Mouse (Mus musculus) midbrain, postnatal 0 days (tissue): Measurements from ENCODE around the gene Fcgr1. TPM values are rescaled to one million over a fixed set of nuclear protein-coding genes. Genes with fewer than 3 reads are reported as not detected.

Experiments used
- ATAC-seq: fragments of 200-750 bp; cut with Nextera tagmentation; 2 replicates; pipeline ENCODE4 v1.8.0; 2017; ENCODE audit warnings: moderate number of reproducible peaks, mild to moderate bottlenecking, moderate TSS enrichment, moderate library complexity; ENCODE audit not compliant: low FRiP score
- DNase-seq: peaks from one replicate; pipeline ENCODE4 v3.0.0-alpha.2; 2015; ENCODE audit warnings: low spot score
- H3K27ac ChIP-seq: fragments of 300-500 bp; sonication (generic); 2 replicates; pipeline ENCODE4 v1.5.1; 2014; ENCODE audit warnings: low read depth, mild to moderate bottlenecking, low read length, mixed read lengths
- H3K27me3 ChIP-seq: fragments of 300-500 bp; sonication (generic); 2 replicates; pipeline ENCODE4 v1.6.1; 2014; ENCODE audit warnings: low read length, control low read depth, mixed read lengths; ENCODE audit not compliant: insufficient read depth
- H3K36me3 ChIP-seq: fragments of 300-500 bp; sonication (generic); 2 replicates; pipeline ENCODE4 v1.6.1; 2014; ENCODE audit warnings: low read length, control low read depth, mixed read lengths; ENCODE audit not compliant: insufficient read depth
- H3K4me1 ChIP-seq: fragments of 300-500 bp; sonication (generic); 2 replicates; pipeline ENCODE4 v1.6.1; 2014; ENCODE audit warnings: mild to moderate bottlenecking, control low read depth, antibody characterized with exemption, low read length, mixed read lengths; ENCODE audit not compliant: insufficient read depth
- H3K4me2 ChIP-seq: fragments of 300-500 bp; sonication (generic); 2 replicates; pipeline ENCODE4 v1.6.1; 2014; ENCODE audit warnings: low read depth, mild to moderate bottlenecking, low read length, mixed read lengths; ENCODE audit not compliant: poor library complexity, severe bottlenecking
- H3K4me3 ChIP-seq: fragments of 300-500 bp; sonication (generic); 2 replicates; pipeline ENCODE4 v1.5.1; 2014; ENCODE audit warnings: low read depth, mild to moderate bottlenecking, low read length, moderate library complexity
- H3K9ac ChIP-seq: fragments of 300-500 bp; sonication (generic); replicated peaks from 2 replicates; pipeline ENCODE4 v1.6.1; 2014; ENCODE audit warnings: mild to moderate bottlenecking, low read length, moderate library complexity, mixed read lengths; ENCODE audit not compliant: poor library complexity, severe bottlenecking
- H3K9me3 ChIP-seq: fragments of 300-500 bp; sonication (generic); 2 replicates; pipeline ENCODE4 v1.6.1; 2016; ENCODE audit warnings: low read length, control low read depth
- CTCF ChIP-seq: IDR thresholded peaks from 2 replicates; pipeline ENCODE4 v1.5.1; 2016; ENCODE audit warnings: antibody characterized with exemption, mild to moderate bottlenecking
- WGBS: fragments of 180-500 bp; shearing (Covaris S2); extraction: QIAGEN DNeasy Blood & Tissue Kit; methylation state at CpG from one replicate; pipeline ENCODE4 v1.1.7; 2014; 5-methylcytosine and 5-hydroxymethylcytosine counted together
- polyA plus RNA-seq: library from polyadenylated mRNA; unstranded; fragments of >200 nt; fragmentation: Nextera tagmentation; extraction: Ambion mirVana; gene quantifications from 2 replicates; pipeline ENCODE4 v1.2.1, GENCODE M21; 2015
- total RNA-seq: library from RNA; depleted of rRNA; stranded (reverse); fragments of >200 nt; gene quantifications from 2 replicates; pipeline ENCODE4 v1.2.3, GENCODE M21; 2014

The Fcgr1 gene
- total and polyA plus RNA-seq, 2 experiments from 2014 or later: 0.60 to 1.5 TPM

DNA sequence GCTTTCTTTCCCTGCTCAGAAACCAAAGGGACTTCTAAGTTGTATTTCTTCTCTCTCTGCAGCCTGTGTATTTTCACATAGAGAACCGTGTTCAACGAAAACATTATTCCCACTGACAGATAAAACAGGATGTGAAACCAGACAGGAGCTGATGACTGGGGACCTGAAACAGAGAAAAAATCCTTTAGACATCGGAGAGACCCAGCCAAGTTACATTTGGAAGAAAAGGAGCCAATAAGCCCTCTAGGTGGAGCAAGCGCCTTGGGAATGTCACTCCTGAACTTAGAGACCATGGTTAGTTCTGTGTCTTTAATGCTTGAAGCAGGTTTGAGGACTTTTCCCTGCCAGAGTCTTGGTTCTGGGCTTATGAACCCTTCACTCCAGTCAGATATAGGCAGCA is 9.3 kb downstream of the Fcgr1 start:
- no peak overlapping the region for H3K4me2 ChIP-seq
- peak; percentile 79 for TF ChIP-seq CTCF
- H3K36me3 ChIP-seq: no peaks in the 10 kb centered on the region
- DNase-seq: peak; percentile 76
- H3K4me3 ChIP-seq: no peak overlapping the region
- no peak overlapping the region for H3K9ac ChIP-seq
- H3K27ac ChIP-seq: no peak overlapping the region
- no peak for ATAC-seq
- peaks cover 11% of the 10 kb centered on the region; the same call in 1 of the 2 replicates for H3K27me3 ChIP-seq
- H3K4me1 ChIP-seq: no peaks in the 10 kb centered on the region
- 23% methylated on average over 4 of the region's 4 CpGs for WGBS
- no peaks in the 10 kb centered on the region for H3K9me3 ChIP-seq

- H3K4me3 ChIP-seq: no peak overlapping the region
- H3K27ac ChIP-seq: no peak overlapping the region
- DNase-seq: no peak
- no peak for ATAC-seq
- H3K27me3 ChIP-seq: peaks cover 11% of the 10 kb centered on the region; the same call in 1 of the 2 replicates
- H3K36me3 ChIP-seq: no peaks in the 10 kb centered on the region
- WGBS: 47% methylated on average over 6 of the region's 6 CpGs
- no peaks in the 10 kb centered on the region for H3K9me3 ChIP-seq
- H3K4me2 ChIP-seq: no peak overlapping the region
- no peak overlapping the region for H3K9ac ChIP-seq
- no peak for TF ChIP-seq CTCF
- no peaks in the 10 kb centered on the region for H3K4me1 ChIP-seq
These were observed 13.1 kb downstream of the Fcgr1 start for GRCm38 (mm10) chr3:96280660-96281059.

- DNase-seq: peak; percentile 97
- Histone ChIP-seq H3K4me1 (no peaks in the 10 kb centered on the region), H3K9ac (peak overlapping the region; percentile 44; the same call in 1 of the 2 replicates), H3K4me2 (peak overlapping the region; percentile 60), H3K4me3 (peak overlapping the region; percentile 39), H3K27ac (peak overlapping the region; percentile 69), H3K9me3 (no peaks in the 10 kb centered on the region), H3K27me3 (no peaks in the 10 kb centered on the region), H3K36me3 (no peaks in the 10 kb centered on the region)
- peak; percentile 95 for ATAC-seq
- TF ChIP-seq CTCF: peak; percentile 88
- under 1% methylated on average over 49 of the region's 49 CpGs for WGBS
These were observed 15.8 kb downstream of the Fcgr1 start for GRCm38 (mm10) chr3:96277800-96278624.

- Histone ChIP-seq H3K9me3 (no peaks in the 10 kb centered on the region), H3K4me3 (peak overlapping the region; percentile 39), H3K27ac (peak overlapping the region; percentile 69; the same call in 1 of the 2 replicates), H3K9ac (peak overlapping the region; percentile 44; the same call in 1 of the 2 replicates), H3K36me3 (no peaks in the 10 kb centered on the region), H3K27me3 (no peaks in the 10 kb centered on the region), H3K4me1 (no peaks in the 10 kb centered on the region), H3K4me2 (peak overlapping the region; percentile 60)
- ATAC-seq (no peak), DNase-seq (peak; percentile 32)
- 13% methylated on average over 8 of the region's 8 CpGs for WGBS
- no peak; the same call in 1 of the 2 replicates for TF ChIP-seq CTCF
These were observed 16.4 kb downstream of the Fcgr1 start for GRCm38 (mm10) chr3:96277428-96277799.

DNA sequence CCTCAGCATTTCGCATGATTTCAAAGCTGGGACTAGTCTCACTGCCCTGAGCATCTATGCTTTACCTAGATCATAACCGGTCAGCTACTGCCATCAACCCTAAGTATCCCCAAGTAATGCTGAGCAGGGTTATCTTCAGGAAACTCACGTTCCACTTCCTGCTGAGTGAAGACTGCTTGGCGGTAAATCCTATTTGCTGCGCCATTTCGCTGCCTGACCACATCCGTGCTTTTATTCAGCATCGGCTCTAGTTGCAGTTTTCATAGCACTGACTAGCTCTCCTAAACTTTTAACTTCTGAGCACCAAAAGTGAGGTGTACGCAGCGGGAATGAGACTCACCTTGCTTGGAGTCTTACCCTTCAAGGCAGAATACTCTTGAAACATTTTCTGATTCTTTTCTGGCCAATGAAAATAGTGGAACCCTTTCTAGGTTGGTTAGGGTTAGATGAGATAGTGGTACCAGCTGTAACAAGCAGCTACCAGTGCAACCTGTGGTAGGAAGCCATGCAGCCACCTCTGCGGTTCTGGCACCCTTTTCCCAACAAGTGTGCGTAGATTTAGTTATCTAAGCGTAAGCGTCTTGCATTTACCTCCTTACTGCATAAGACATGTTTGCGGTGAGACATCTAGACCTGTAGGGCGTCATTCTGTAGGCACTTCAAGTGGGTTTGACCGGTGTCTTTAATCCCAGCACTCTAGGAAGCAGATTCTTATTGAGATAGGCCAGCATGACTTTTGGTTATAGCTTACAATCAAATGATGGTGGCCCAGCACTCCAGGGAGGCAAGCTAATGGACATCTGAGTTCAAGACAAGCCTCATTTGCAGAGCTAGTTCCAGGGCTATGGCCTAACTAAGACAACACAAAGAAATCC is 19.9 kb downstream of the Fcgr1 start:
- Histone ChIP-seq H3K27me3 (no peaks in the 10 kb centered on the region), H3K9ac (no peak overlapping the region), H3K4me2 (no peak overlapping the region), H3K9me3 (no peaks in the 10 kb centered on the region), H3K36me3 (no peaks in the 10 kb centered on the region), H3K4me1 (no peaks in the 10 kb centered on the region), H3K4me3 (no peak overlapping the region), H3K27ac (no peak overlapping the region)
- TF ChIP-seq CTCF: no peak
- DNase-seq (no peak), ATAC-seq (no peak)
- WGBS: 88% methylated on average over 17 of the region's 17 CpGs
